Mouse (Mus musculus): ENCODE results near the gene Bmp4.

Gene Bmp4

DNA sequence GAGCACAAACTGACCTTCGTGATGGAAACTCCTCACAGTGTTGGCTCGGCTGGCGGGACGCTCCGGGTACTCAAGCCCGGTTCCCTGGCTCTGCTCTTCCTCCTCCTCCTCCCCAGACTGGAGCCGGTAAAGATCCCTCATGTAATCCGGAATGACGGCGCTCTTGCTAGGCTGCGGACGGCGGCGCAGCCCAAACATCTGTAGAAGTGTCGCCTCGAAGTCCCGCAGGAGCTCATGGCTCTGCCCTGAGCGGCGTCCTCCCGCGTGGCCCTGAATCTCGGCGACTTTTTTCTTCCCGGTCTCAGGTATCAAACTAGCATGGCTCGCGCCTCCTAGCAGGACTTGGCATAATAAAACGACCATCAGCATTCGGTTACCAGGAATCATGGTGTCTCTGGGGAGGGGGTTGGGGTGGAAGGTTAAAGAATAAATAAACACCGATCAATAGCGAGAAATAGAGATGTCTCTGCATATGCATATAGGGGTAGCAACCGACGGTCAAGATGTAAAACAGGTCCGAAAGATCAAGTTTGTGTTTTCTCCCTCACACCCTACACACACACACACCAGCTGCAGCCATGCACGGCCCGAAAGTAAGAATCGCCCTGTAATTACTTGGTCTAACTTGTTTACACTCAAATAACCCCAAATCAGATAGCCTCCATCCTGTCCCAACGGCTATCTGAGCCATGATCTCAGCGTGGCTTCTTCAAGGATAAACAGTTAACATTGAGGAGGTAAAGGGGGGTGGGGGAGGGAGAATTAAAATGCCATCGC is 4.6 kb downstream of the Bmp4 start:
- DNase-seq (ENCODE audit: low spot score), result no peak

DNA sequence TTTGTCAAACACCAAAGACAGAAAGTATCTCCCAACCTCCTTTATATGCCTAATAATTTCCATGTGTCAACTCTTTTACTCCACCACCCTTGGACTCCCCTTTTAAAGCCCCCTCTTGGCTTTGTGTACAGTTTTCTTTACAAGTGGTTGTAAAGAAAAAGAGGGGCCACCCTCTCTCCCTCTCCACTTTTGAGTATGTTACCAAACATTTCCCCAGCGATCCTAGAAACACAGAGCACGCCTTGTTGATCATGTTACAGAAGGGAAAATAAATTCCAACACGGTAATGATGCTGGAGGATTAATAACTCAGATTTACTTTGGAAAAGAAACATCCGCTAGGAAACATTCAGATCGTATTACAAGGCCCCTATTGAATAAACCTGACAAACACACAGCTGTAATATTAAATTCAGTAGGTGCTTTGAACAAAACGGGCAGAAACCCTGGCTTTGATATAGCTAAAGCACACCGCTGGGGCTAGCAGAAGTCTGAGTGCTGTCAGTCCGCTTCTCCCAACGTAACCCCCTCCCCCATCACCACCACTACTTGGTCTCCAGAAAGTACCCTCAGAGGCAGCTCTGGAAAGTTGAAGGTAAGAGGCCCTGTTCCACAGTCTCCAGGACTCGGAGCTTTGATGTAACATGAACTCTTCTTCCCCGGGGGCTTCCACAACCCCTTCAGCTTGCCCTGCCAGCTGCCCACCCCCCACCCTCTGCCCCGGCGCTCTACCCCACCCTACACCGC is 5.3 kb downstream of the Bmp4 start:
- DNase-seq (ENCODE audit: low spot score), result no peak

DNA sequence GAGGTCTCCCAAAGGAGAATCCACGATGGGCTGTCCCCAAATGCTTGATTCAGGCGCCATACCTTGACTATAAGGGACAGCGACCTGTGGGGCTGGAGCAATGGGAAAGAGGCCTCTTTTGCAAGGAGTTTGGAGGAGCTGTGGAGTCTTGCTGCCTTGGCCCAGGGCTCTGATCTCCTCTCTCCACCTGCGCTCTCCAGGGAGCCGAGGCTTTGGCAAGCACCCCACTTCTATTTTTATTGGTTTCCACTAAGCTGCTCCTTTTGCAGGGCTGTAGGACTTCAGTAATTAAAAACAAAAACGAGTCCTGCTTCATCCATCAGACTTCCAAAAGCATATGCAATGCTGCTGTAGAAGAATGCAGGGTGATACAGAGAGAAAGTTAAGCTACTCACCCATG is 9.0 kb downstream of the Bmp4 start:
- DNase-seq (ENCODE audit: low spot score), result no peak

DNA sequence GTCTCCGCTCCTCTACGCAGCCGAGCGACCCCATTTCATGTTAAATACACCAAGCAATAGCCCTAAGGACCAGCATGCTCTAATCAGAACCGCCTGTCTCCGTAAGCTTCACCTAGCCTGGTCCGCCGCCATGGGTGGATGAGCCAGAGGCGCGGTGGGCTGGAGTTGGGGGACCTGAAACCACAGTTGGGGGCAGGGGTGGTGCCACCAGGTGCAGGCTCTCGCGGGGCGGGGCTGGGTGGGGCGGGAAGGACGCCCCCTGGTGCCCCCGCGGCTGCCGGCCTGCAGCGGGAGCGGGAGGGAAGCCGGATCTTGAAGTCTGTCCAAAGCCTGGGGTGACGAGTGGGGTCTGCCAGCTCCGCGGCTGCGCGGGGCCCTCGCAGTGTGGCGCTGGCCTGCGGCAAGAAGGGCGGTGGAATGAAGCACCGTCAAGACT is 10.2 kb downstream of the Bmp4 start:
- DNase-seq (ENCODE audit: low spot score), result no peak

DNA sequence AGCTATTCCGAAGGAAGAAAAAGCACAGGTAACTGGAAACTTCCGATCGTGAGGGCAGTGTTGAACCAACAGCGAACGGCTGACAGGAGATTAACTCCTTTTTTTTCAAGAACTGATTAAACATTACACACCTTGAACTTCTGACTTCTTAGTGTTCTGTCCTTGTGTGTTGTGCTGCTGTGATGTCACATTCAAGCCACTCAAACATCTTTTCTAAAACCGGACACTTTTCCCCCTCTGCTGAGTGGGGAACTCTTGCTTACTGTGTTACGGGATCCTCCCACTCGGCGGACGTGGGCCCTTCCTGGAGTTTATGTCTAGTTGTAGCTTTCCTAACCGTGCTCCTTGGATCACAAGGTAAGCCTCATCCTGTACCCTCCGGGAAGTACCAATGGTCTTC is 11.2 kb downstream of the Bmp4 start, which contains the start of gene Gm15217:
Gm15217 (plus strand) TSS at position 130 of the 400 bp plus-strand sequence.
- no peak for DNase-seq (ENCODE audit: low spot score)

DNA sequence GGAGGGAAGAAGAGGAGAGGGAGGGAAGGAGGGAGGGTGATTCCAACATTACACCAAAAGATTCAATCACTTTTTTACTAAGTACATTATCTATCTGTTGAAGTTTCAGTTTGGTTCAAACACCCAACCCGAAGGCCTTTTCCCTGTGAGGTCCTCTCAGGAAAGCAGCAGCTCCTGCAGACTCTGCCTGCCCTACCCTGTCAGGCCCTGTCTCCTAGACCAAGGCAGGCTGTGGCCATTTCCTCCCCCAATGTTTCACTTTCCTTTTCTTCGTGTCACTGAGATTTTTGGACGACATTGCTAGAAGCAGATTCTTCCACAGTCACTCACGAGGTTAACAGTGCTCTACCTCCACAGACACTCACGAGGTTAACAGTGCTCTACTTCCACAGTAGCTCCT is 14.7 kb downstream of the Bmp4 start:
- DNase-seq (ENCODE audit: low spot score), result no peak

DNA sequence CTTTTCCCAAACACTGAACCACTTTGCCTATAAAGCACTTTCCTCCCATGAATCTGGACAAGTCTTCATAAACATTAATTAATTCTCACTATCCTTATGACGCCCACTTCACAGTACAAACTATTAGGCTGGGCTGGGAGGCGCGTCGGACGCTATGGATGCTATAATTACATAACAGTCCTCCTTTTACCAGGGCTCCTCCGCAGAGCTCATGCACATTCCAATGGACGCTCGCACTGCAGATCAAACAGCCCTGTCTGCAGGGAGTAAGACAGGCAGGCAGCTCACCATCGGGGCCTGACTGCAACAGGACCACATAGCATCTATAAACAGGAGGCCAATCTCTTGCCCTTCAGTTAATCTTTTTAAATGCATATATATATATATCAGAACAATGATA is 18.0 kb downstream of the Bmp4 start:
- no peak for DNase-seq (ENCODE audit: low spot score)

DNA sequence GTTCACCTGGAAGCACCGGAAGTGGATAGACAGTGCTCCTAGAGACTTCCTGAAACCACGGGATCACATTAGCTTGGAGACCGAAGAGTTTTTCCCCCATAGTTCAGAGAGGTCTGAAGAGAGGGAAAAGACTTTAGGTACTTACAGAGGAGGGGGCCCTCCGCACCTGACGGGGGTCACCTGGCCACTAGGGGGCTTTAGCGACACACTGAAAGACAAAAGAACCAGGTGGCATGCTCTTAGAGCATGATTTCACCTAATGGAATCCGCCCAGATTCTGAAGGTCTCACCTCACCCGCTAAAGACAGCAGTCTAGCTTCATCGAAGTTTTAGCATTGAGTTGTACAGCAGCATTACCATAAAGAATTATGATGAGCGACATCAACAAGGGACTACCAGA is 27.3 kb downstream of the Bmp4 start:
- no peak for DNase-seq (ENCODE audit: low spot score)

DNA sequence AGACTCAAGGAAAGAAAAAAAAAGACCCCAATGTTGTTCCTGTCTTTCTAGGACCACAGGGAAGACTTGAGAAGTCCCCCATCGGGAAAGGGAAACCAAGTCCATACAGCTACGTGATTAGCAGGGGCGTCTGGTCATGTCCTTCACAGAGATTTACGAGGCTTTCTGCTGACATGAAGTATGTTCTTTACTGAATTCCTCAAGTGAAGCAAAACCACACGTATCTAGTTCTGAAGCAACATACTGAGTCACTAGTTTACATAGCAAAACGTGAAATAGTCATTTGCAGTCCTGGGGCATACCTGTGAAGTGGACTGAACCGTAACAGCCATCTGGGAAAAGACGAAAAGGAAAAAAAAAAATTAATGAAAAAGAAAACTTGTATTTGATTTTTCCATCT is 32.8 kb downstream of the Bmp4 start:
- no peak for DNase-seq (ENCODE audit: low spot score)

DNA sequence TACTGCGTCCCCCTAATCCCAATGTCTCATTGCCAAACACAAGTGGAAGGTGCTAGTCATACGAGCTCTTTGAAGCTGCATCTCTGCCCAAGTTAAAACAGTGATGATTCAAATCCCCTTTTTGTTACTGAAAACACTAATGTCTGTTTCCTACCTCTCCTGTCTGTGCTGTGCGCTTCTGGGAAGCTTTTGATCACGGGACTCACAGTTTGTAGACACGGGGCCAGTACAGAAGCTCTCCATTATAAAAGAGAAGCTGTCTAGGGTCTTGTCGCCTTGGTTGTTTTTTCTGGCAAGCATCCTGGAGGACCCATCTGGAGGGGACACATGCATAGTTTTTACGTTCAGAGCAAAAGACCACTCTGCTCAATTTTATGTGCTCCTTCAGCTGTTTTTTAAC is 33.2 kb downstream of the Bmp4 start:
- DNase-seq (ENCODE audit: low spot score), result no peak

DNA sequence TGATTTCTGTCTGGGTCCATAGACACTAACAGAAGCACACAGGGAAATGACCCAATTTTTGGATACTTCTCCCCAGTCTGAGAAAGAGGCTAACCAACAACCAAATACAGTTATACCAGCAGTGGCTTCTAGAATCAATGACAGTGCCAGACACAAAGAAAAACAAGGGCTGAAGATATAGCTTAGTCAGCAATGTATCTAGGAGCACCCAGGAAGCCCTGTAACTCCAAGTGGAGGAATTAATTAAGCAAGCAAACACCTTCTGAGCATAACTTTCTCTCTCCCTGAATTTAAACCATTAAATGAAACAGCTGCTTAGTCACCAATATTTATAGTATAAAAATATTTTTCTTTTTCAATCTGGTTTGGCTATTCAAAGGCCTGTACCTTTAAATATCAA is 45.7 kb downstream of the Bmp4 start:
- no peak for DNase-seq (ENCODE audit: low spot score)

DNA sequence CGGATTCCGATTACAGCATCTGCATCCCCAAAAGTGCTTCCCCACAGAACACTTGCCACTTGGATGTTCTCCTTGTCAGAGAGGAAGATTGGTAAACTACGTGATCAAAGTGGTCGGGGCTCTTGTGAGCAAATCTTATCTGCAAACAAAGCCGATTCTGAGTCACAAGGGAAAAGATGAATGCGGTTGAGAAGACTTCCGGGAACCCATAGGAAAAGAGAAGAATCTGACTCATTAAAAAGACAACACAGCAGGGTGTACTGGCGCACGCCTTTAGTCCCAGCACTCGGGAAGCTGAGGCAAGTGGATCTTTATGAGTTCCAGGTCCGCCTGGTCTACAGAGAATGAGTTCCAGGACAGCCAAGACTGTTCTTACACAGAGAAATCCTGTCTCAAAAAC is 51.7 kb downstream of the Bmp4 start:
- no peak for DNase-seq (ENCODE audit: low spot score)
